32 mouse cellular contexts compared by ENCODE assay signal in genomic region chr11:97650341-97650740, GRCm38 (mm10). TPM values are rescaled to one million over a fixed set of nuclear protein-coding genes. Genes with fewer than 3 reads are reported as not detected.
DNase-seq lines count a peak whose midpoint lies in the region; ATAC-seq lines count a peak whose summit lies in the region.
"Had no signal": no experiment of that assay in that cellular context is flagged by ENCODE, and none has a peak within 500 bp of the region (broad histone marks: within the 10 kb centered on the region; RNA-seq: fewer than 3 reads in every experiment).

No protein-coding gene starts in this region.

- H3K4me1 ChIP-seq in neural tube, embryonic 13.5 days (replicated peaks): peaks cover 8% of the 10 kb centered on the region; the same call in 1 of the 2 replicates
- H3K4me1 ChIP-seq in neural tube, embryonic 15.5 days: peaks cover 9% of the 10 kb centered on the region
- H3K4me1 ChIP-seq: hindbrain, embryonic 12.5 days; intestine, embryonic 15.5 days; liver, embryonic 12.5 days; midbrain, embryonic 13.5 days had no signal

- H3K4me2 ChIP-seq in neural tube, embryonic 13.5 days: no peak overlapping the region
- H3K4me2 ChIP-seq in neural tube, embryonic 15.5 days: no peak overlapping the region
- H3K4me2 ChIP-seq: forebrain, embryonic 12.5 days; heart, embryonic 11.5 days; hindbrain, embryonic 12.5 days; intestine, embryonic 15.5 days; liver, embryonic 12.5 days; midbrain, embryonic 13.5 days had no signal

- H3K27me3 ChIP-seq in neural tube, embryonic 13.5 days: no peaks in the 10 kb centered on the region
- H3K27me3 ChIP-seq in neural tube, embryonic 15.5 days (replicated peaks): no peaks in the 10 kb centered on the region
- H3K27me3 ChIP-seq: forebrain, embryonic 12.5 days; intestine, embryonic 15.5 days; midbrain, embryonic 13.5 days had no signal

- ATAC-seq in neural tube, embryonic 13.5 days (ENCODE audit: low read depth): no peak
- ATAC-seq in neural tube, embryonic 15.5 days (ENCODE audit: low FRiP score): no peak
- ATAC-seq: activated CD4-positive, CD25-positive, alpha-beta regulatory T cell, adult 4 months; CD4-positive, CD25-positive, alpha-beta regulatory T cell, adult 4 months; hindbrain, postnatal 0 days; intestine, embryonic 15.5 days; liver, embryonic 12.5 days; liver, postnatal 0 days; midbrain, embryonic 13.5 days had no signal

- 45% methylated on average over 5 of the region's 5 CpGs for WGBS in neural tube, embryonic 13.5 days
- 41% methylated on average over 5 of the region's 5 CpGs for WGBS in neural tube, embryonic 15.5 days

- H3K9ac ChIP-seq in neural tube, embryonic 13.5 days: no peak overlapping the region
- no peak overlapping the region for H3K9ac ChIP-seq in neural tube, embryonic 15.5 days (replicated peaks)
- H3K9ac ChIP-seq: forebrain, embryonic 12.5 days; hindbrain, embryonic 12.5 days; intestine, embryonic 15.5 days; liver, embryonic 12.5 days; liver, postnatal 0 days; midbrain, embryonic 13.5 days had no signal

- no peak overlapping the region for H3K4me3 ChIP-seq in neural tube, embryonic 13.5 days
- H3K4me3 ChIP-seq in neural tube, embryonic 15.5 days (replicated peaks): no peak overlapping the region
- H3K4me3 ChIP-seq: forebrain, embryonic 12.5 days; hindbrain, embryonic 12.5 days; intestine, embryonic 15.5 days; layer of hippocampus, adult 2 months; liver, embryonic 12.5 days; midbrain, embryonic 13.5 days had no signal

- no peaks in the 10 kb centered on the region for H3K36me3 ChIP-seq in neural tube, embryonic 13.5 days
- H3K36me3 ChIP-seq in neural tube, embryonic 15.5 days: no peaks in the 10 kb centered on the region
- H3K36me3 ChIP-seq: forebrain, embryonic 12.5 days; hindbrain, embryonic 12.5 days; intestine, embryonic 15.5 days; liver, embryonic 12.5 days; midbrain, embryonic 13.5 days had no signal

- peak overlapping the region; percentile 23; the same call in 1 of the 2 replicates for H3K27ac ChIP-seq in neural tube, embryonic 13.5 days (replicated peaks)
- H3K27ac ChIP-seq in neural tube, embryonic 15.5 days (replicated peaks): no peak overlapping the region
- H3K27ac ChIP-seq: forebrain, embryonic 12.5 days; hindbrain, embryonic 12.5 days; hindbrain, postnatal 0 days; intestine, embryonic 15.5 days; layer of hippocampus, adult 2 months; liver, embryonic 12.5 days; midbrain, embryonic 13.5 days; stomach, postnatal 0 days had no signal

- no peaks in the 10 kb centered on the region for H3K9me3 ChIP-seq in neural tube, embryonic 13.5 days
- no peaks in the 10 kb centered on the region for H3K9me3 ChIP-seq in neural tube, embryonic 15.5 days (replicated peaks)
- H3K9me3 ChIP-seq: forebrain, embryonic 12.5 days; hindbrain, embryonic 12.5 days; intestine, embryonic 15.5 days; liver, embryonic 12.5 days; midbrain, embryonic 13.5 days had no signal

- peak; percentile 67 for DNase-seq in cerebellum, adult 11-12 months
- no peak for DNase-seq in cerebellum, postnatal 4 days (ENCODE audit: low spot score in 2 of 2)
- peak; percentile 59 to 78 for DNase-seq in cerebellum, postnatal 14 days
- DNase-seq in urinary bladder, postnatal 14 days (ENCODE audit: low spot score): no peak
- DNase-seq in gastrocnemius, adult 8-10 months (ENCODE audit: low spot score in 2 of 2): no peak
- DNase-seq: adrenal gland, adult 2 months; gastrocnemius, postnatal 36 days; heart, adult 18-20 months; heart, postnatal 36 days; kidney, adult 2 months; kidney, postnatal 36 days; left cerebral cortex, postnatal 4 days; liver, postnatal 0 days; lung, postnatal 36 days; right cerebral cortex, adult 18-20 months; right cerebral cortex, postnatal 4 days; thymus, adult 18-20 months; thymus, postnatal 25 days had no signal

RNA-seq across cellular contexts. Expression of gene Mllt6, which starts 12.9 kb away (rescaled TPM):
- polyA plus RNA-seq in neural tube, embryonic 13.5 days (2015; fragmentation: Nextera tagmentation; extraction: Ambion mirVana): 3.2 and 3.4 TPM in 2 replicates
- polyA plus RNA-seq in neural tube, embryonic 15.5 days (2015; fragmentation: Nextera tagmentation; extraction: Ambion mirVana): 2.3 and 3.1 TPM in 2 replicates
- 10 to 100 TPM; 45.5 to 63.7 (median 51.7) TPM for total RNA-seq in gastrocnemius, adult 8-10 months (2022)

RNA-seq across cellular contexts. Expression of gene Epop, which starts 20.8 kb away (rescaled TPM):
- 3.6 and 4.1 TPM in 2 replicates for polyA plus RNA-seq in neural tube, embryonic 13.5 days (2015; fragmentation: Nextera tagmentation; extraction: Ambion mirVana)
- polyA plus RNA-seq in neural tube, embryonic 15.5 days (2015; fragmentation: Nextera tagmentation; extraction: Ambion mirVana): 2.1 TPM in 2 replicates
- under 1 TPM; 0.39 to 0.92 (median 0.75) TPM for total RNA-seq in gastrocnemius, adult 8-10 months (2022)

RNA-seq across cellular contexts. Expression of gene Cisd3, which starts 35.3 kb away (rescaled TPM):
- 32.9 and 40.5 TPM in 2 replicates for polyA plus RNA-seq in neural tube, embryonic 13.5 days (2015; fragmentation: Nextera tagmentation; extraction: Ambion mirVana)
- polyA plus RNA-seq in neural tube, embryonic 15.5 days (2015; fragmentation: Nextera tagmentation; extraction: Ambion mirVana): 46.9 and 50.1 TPM in 2 replicates
- total RNA-seq in gastrocnemius, adult 8-10 months (2022): 100 to 1,000 TPM; 102 to 119 (median 105) TPM

RNA-seq across cellular contexts. Expression of gene Pcgf2, which starts 50.0 kb away (rescaled TPM):
- polyA plus RNA-seq in neural tube, embryonic 13.5 days (2015; fragmentation: Nextera tagmentation; extraction: Ambion mirVana): 20.4 and 22.6 TPM in 2 replicates
- 17.6 and 17.7 TPM in 2 replicates for polyA plus RNA-seq in neural tube, embryonic 15.5 days (2015; fragmentation: Nextera tagmentation; extraction: Ambion mirVana)
- total RNA-seq in gastrocnemius, adult 8-10 months (2022): 1 to 10 TPM; 1.2 to 2.7 (median 1.5) TPM
- total RNA-seq: neutrophil, adult 5-6 weeks had no signal

RNA-seq across cellular contexts. Expression of gene Psmb3, which starts 52.9 kb away (rescaled TPM):
- 444 and 473 TPM in 2 replicates for polyA plus RNA-seq in neural tube, embryonic 13.5 days (2015; fragmentation: Nextera tagmentation; extraction: Ambion mirVana)
- polyA plus RNA-seq in neural tube, embryonic 15.5 days (2015; fragmentation: Nextera tagmentation; extraction: Ambion mirVana): 458 and 459 TPM in 2 replicates
- total RNA-seq in gastrocnemius, adult 8-10 months (2022): 100 to 1,000 TPM; 164 to 175 (median 171) TPM

Comparison
In these comparisons a context has a peak if more than half of its experiments do, and no peak if none do; other contexts are left out.
1. DNase-seq: peak in cerebellum, adult 11-12 months (single experiment) and cerebellum, postnatal 14 days (2 of 2); none in cerebellum, postnatal 4 days (0 of 2), urinary bladder, postnatal 14 days (single experiment) and gastrocnemius, adult 8-10 months (0 of 2).